Mouse (Mus musculus): ENCODE measurements at regions not wholly inside any gene's neighbourhood (a gene's known extent, or its start where the extent isn't known, plus 50 kb on each side); places are given as distances from the start of the nearest gene placed in this dataset.
A peak's percentile ranks its signal among the peaks of the same experiment; 100 is the strongest.
"Not testable (repeated sequence)": the region's sequence is repeated elsewhere in the genome, so short reads cannot be mapped to it uniquely, and the experiment has no call there.

- not testable (repeated sequence) for DNase-seq (ENCODE audit: low spot score)
Measured at GRCm38 (mm10) chr13:3035291-3035690, 502.6 kb upstream of the Gdi2 start.

- peak; percentile 5 for DNase-seq (ENCODE audit: low spot score)
Measured at GRCm38 (mm10) chr13:3037010-3037409, 500.9 kb upstream of the Gdi2 start.

- DNase-seq (ENCODE audit: low spot score) = not testable (repeated sequence)
Measured at GRCm38 (mm10) chr13:3046381-3047105, 491.3 kb upstream of the Gdi2 start.

GRCm38 (mm10) chr13:3083480-3083879 lies 454.4 kb upstream of the Gdi2 start:
- DNase-seq (ENCODE audit: low spot score) = not testable (repeated sequence)

- not testable (repeated sequence) for DNase-seq (ENCODE audit: low spot score)
Measured at GRCm38 (mm10) chr13:3089971-3090370, 447.9 kb upstream of the Gdi2 start.

- DNase-seq (ENCODE audit: low spot score) = not testable (repeated sequence)
Measured at GRCm38 (mm10) chr13:3106543-3106942, 431.3 kb upstream of the Gdi2 start.

GRCm38 (mm10) chr13:3128150-3128549 lies 409.7 kb upstream of the Gdi2 start:
- DNase-seq (ENCODE audit: low spot score) = not testable (repeated sequence)

- not testable (repeated sequence) for DNase-seq (ENCODE audit: low spot score)
Measured at GRCm38 (mm10) chr13:3137281-3137680, 400.6 kb upstream of the Gdi2 start.

- DNase-seq (ENCODE audit: low spot score) = no peak
Measured at GRCm38 (mm10) chr13:3138698-3139097, 399.2 kb upstream of the Gdi2 start.

- DNase-seq (ENCODE audit: low spot score) = not testable (repeated sequence)
Measured at GRCm38 (mm10) chr13:3145513-3145912, 392.4 kb upstream of the Gdi2 start.
